Mouse (Mus musculus): Measurements from ENCODE around the gene Abcc4. TPM values are rescaled to one million over a fixed set of nuclear protein-coding genes. Genes with fewer than 3 reads are reported as not detected.

Abcc4 gene
- total RNA-seq, 1 experiment, result 36.5 TPM

DNA sequence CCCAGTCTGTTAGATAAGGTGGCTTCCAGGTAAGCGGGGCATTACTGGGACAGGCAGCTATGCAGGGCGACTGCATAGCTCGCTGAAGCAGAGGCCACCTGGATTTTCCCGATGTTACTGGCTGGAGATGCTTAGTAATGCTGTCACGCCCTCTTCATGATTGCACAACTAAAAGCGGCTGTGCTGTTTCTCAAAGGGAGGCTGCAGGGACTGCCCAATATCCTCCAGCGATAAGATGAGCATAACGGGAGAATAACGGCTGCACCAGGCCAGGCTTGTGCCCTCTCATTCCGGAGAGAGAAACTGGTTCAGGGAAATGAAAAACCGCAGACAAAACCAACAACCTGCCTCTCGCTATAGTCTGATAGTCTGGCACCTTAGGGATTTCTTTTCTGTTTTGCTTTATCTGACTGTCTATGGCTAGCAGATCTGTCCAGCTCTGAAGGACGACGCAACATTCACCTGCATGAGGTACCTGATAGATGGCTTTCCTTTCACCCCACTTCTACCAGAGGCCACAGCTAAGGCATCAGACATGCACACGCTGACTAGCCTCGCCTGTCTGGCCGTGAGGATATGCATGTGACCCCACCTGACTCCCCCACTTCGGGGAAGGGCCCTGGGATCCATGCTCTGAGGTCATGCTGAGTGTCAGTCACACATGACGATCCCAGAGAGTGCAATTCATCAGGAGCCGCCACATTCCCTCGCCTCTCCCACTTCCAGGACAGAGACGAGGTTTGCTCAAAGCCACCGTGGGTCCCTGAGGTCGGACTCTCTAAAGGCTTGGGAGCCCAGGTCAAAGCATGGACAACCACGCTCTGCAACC, 67.4 kb downstream of the Abcc4 start:
- H3K4me3 ChIP-seq (ENCODE audit: insufficient read depth in 1 of 2, low read depth in 1 of 2, low read length in 2 of 2, poor library complexity in 1 of 2, severe bottlenecking in 1 of 2), result no peak overlapping the region
- H3K4me1 ChIP-seq (ENCODE audit: control insufficient read depth in 2 of 2, insufficient read depth in 2 of 2, low read length in 2 of 2, poor library complexity in 1 of 2), result peaks cover 0 to 15% of the 10 kb centered on the region in 2 experiments; a peak in 2 of 4 replicates
- no peak overlapping the region for H3K9ac ChIP-seq (ENCODE audit: insufficient read depth, low read depth, low read length, poor library complexity, severe bottlenecking)
- TF ChIP-seq HCFC1 (IDR thresholded peaks at IDR 0.05; ENCODE audit: borderline replicate concordance, insufficient read depth, low read length) (no peak), CHD2 (IDR thresholded peaks at IDR 0.05; ENCODE audit: low read depth, low read length) (no peak), ZNF384 (IDR thresholded peaks at IDR 0.05; ENCODE audit: low read depth, low read length) (no peak), ZC3H11A (IDR thresholded peaks at IDR 0.05; ENCODE audit: borderline replicate concordance, low read depth, low read length) (no peak), MAFK (IDR thresholded peaks at IDR 0.05; ENCODE audit: insufficient read depth, low read depth, low read length) (no peak)
- no peak for DNase-seq (ENCODE audit: low read depth, low spot score)
- in situ Hi-C loops (cut with MboI; ENCODE audit: low sequenced_read_pairs in 2 of 2, unreplicated experiment in 2 of 2), result loop anchor here in 1 of 2 experiments (10.0 kb wide), 1 partner anchor 126 kb away; no protein-coding TSS in a partner anchor
- no peaks in the 10 kb centered on the region for H3K9me3 ChIP-seq (ENCODE audit: control insufficient read depth, insufficient read depth, low read depth, low read length)
- H3K36me3 ChIP-seq (ENCODE audit: control insufficient read depth, insufficient read depth, low read length, poor library complexity, severe bottlenecking), result peaks cover 29% of the 10 kb centered on the region; the same call in 1 of the 2 replicates
- H3K27ac ChIP-seq (ENCODE audit: insufficient read depth, low read depth, low read length, poor library complexity, severe bottlenecking), result no peak overlapping the region

DNA sequence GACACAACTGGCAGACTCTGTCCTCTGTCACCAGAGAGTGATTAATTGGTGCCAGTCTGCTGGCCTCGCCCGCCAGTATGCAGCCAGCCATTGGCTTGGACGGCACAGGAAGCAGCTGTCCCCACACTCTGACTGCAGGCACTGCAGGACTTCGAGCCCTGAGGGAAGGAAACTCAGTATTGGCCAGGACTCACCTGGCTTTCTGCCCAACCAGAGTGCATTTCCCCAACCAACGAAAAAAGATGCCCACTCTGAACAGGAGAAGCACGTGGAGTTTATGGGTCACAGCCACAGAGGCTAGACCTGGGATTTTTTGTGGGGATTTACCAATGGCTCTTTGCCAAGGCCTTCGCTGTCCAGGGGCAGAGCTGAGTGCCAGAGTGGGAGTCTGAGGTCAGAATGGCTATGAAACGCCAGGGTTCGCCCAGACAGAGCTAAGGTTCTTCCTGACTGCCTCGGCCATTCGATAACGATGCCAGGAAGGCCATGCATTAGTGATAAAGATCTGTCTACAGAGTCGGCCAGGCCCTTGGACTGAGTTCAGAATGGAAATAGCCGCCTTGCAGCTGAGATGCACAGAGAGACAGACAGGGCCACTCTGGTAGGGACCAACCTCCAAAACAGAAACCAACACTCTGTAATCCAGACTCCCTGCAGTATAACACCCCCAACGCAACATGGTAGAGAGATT, 70.4 kb downstream of the Abcc4 start:
- H3K4me1 ChIP-seq (ENCODE audit: control insufficient read depth in 2 of 2, insufficient read depth in 2 of 2, low read length in 2 of 2, poor library complexity in 1 of 2), result peaks cover 0 to 15% of the 10 kb centered on the region in 2 experiments; a peak in 2 of 4 replicates
- in situ Hi-C loops (cut with MboI; ENCODE audit: low sequenced_read_pairs in 2 of 2, unreplicated experiment in 2 of 2), result loop anchor here in 1 of 2 experiments (10.0 kb wide), 1 partner anchor 129 kb away; no protein-coding TSS in a partner anchor
- H3K9ac ChIP-seq (ENCODE audit: insufficient read depth, low read depth, low read length, poor library complexity, severe bottlenecking), result no peak overlapping the region
- no peak overlapping the region for H3K27ac ChIP-seq (ENCODE audit: insufficient read depth, low read depth, low read length, poor library complexity, severe bottlenecking)
- no peak for TF ChIP-seq CHD2 (IDR thresholded peaks at IDR 0.05; ENCODE audit: low read depth, low read length)
- no peak for TF ChIP-seq ZC3H11A (IDR thresholded peaks at IDR 0.05; ENCODE audit: borderline replicate concordance, low read depth, low read length)
- no peak for TF ChIP-seq ZNF384 (IDR thresholded peaks at IDR 0.05; ENCODE audit: low read depth, low read length)
- no peak for TF ChIP-seq MAFK (IDR thresholded peaks at IDR 0.05; ENCODE audit: insufficient read depth, low read depth, low read length)
- no peak for TF ChIP-seq HCFC1 (IDR thresholded peaks at IDR 0.05; ENCODE audit: borderline replicate concordance, insufficient read depth, low read length)
- peaks cover 40% of the 10 kb centered on the region; the same call in 1 of the 2 replicates for H3K36me3 ChIP-seq (ENCODE audit: control insufficient read depth, insufficient read depth, low read length, poor library complexity, severe bottlenecking)
- H3K4me3 ChIP-seq (ENCODE audit: insufficient read depth in 1 of 2, low read depth in 1 of 2, low read length in 2 of 2, poor library complexity in 1 of 2, severe bottlenecking in 1 of 2), result no peak overlapping the region
- no peaks in the 10 kb centered on the region for H3K9me3 ChIP-seq (ENCODE audit: control insufficient read depth, insufficient read depth, low read depth, low read length)
- DNase-seq (ENCODE audit: low read depth, low spot score), result no peak

DNA sequence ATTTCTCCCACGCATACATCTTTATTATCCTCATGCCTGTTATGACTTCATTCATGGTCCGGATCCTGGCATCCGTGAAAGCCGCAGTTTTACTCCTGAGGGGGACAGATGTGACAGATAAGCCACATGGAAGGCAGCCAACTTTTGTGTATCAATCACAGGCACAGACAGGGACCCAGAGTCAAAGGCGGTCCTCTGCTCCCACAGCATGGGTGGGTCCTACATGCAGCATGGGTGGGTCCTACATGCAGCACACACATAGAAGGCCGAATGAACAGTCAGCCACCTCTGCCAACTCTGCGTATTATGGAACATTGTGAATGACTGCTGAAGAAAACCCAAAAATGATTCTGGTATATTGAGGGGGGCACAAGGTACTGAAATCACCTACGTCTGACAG, 76.4 kb downstream of the Abcc4 start:
- Histone ChIP-seq H3K9me3 (ENCODE audit: control insufficient read depth, insufficient read depth, low read depth, low read length) (no peaks in the 10 kb centered on the region), H3K9ac (ENCODE audit: insufficient read depth, low read depth, low read length, poor library complexity, severe bottlenecking) (no peak overlapping the region), H3K27ac (ENCODE audit: insufficient read depth, low read depth, low read length, poor library complexity, severe bottlenecking) (no peak overlapping the region), H3K36me3 (ENCODE audit: control insufficient read depth, insufficient read depth, low read length, poor library complexity, severe bottlenecking) (peaks cover 63% of the 10 kb centered on the region), H3K4me1 (ENCODE audit: control insufficient read depth in 2 of 2, insufficient read depth in 2 of 2, low read length in 2 of 2, poor library complexity in 1 of 2) (no peaks in the 10 kb centered on the region), H3K4me3 (ENCODE audit: insufficient read depth in 1 of 2, low read depth in 1 of 2, low read length in 2 of 2, poor library complexity in 1 of 2, severe bottlenecking in 1 of 2) (no peak overlapping the region)
- no peak for DNase-seq (ENCODE audit: low read depth, low spot score)
- TF ChIP-seq HCFC1 (IDR thresholded peaks at IDR 0.05; ENCODE audit: borderline replicate concordance, insufficient read depth, low read length), result no peak
- TF ChIP-seq ZC3H11A (IDR thresholded peaks at IDR 0.05; ENCODE audit: borderline replicate concordance, low read depth, low read length), result no peak
- TF ChIP-seq CHD2 (IDR thresholded peaks at IDR 0.05; ENCODE audit: low read depth, low read length), result no peak
- TF ChIP-seq ZNF384 (IDR thresholded peaks at IDR 0.05; ENCODE audit: low read depth, low read length), result no peak
- no peak for TF ChIP-seq MAFK (IDR thresholded peaks at IDR 0.05; ENCODE audit: insufficient read depth, low read depth, low read length)
- in situ Hi-C loops (cut with MboI; ENCODE audit: low sequenced_read_pairs in 2 of 2, unreplicated experiment in 2 of 2), result loop anchor here in 1 of 2 experiments (10.0 kb wide), 1 partner anchor 135 kb away; no protein-coding TSS in a partner anchor

DNA sequence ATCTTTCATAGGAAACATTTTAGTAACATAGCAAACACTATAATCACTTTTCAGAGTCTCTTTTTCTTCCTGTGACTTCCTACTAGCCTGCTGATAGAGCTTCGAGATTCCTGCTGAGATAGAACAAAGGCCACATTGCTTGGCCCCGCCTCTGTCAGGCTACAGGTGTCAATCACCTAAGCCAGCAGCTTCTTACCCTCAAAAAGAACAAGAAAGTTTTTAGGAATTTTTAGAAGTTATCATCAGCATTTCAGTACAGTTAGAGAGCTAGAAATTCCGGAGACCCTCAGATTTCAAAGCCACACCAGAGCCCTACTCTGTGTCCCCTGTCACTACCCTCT, 84.6 kb downstream of the Abcc4 start:
- H3K4me1 ChIP-seq (ENCODE audit: control insufficient read depth in 2 of 2, insufficient read depth in 2 of 2, low read length in 2 of 2, poor library complexity in 1 of 2), result peaks cover 0 to 2% of the 10 kb centered on the region in 2 experiments; a peak in 1 of 4 replicates

More for the DNA sequence above, 84.6 kb downstream of the Abcc4 start:
- Histone ChIP-seq H3K9ac (ENCODE audit: insufficient read depth, low read depth, low read length, poor library complexity, severe bottlenecking) (no peak overlapping the region), H3K4me3 (ENCODE audit: insufficient read depth in 1 of 2, low read depth in 1 of 2, low read length in 2 of 2, poor library complexity in 1 of 2, severe bottlenecking in 1 of 2) (no peak overlapping the region), H3K36me3 (ENCODE audit: control insufficient read depth, insufficient read depth, low read length, poor library complexity, severe bottlenecking) (peaks cover 33% of the 10 kb centered on the region), H3K9me3 (ENCODE audit: control insufficient read depth, insufficient read depth, low read depth, low read length) (no peaks in the 10 kb centered on the region), H3K27ac (ENCODE audit: insufficient read depth, low read depth, low read length, poor library complexity, severe bottlenecking) (peak overlapping the region; percentile 43; the same call in 1 of the 2 replicates)
- no peak for DNase-seq (ENCODE audit: low read depth, low spot score)
- in situ Hi-C loops (cut with MboI; ENCODE audit: low sequenced_read_pairs in 2 of 2, unreplicated experiment in 2 of 2), result no loop called here
- no peak for TF ChIP-seq MAFK (IDR thresholded peaks at IDR 0.05; ENCODE audit: insufficient read depth, low read depth, low read length)
- TF ChIP-seq ZNF384 (IDR thresholded peaks at IDR 0.05; ENCODE audit: low read depth, low read length), result no peak
- no peak for TF ChIP-seq HCFC1 (IDR thresholded peaks at IDR 0.05; ENCODE audit: borderline replicate concordance, insufficient read depth, low read length)
- TF ChIP-seq ZC3H11A (IDR thresholded peaks at IDR 0.05; ENCODE audit: borderline replicate concordance, low read depth, low read length), result no peak
- TF ChIP-seq CHD2 (IDR thresholded peaks at IDR 0.05; ENCODE audit: low read depth, low read length), result no peak
